Mouse (Mus musculus) spleen, postnatal 4 days (tissue): ENCODE measurements around the gene Mpv17.

Experiments
- DNase-seq, 2 experiments: peaks; one replicate each; pipeline ENCODE4 v3.0.0; 2022; ENCODE audit warnings: low spot score in 2 of 2

Mpv17 gene

GRCm38 (mm10) chr5:31183678-31184077 is 29.6 kb upstream of the Mpv17 start:
- DNase-seq, result no peak

GRCm38 (mm10) chr5:31181183-31181770 is 27.2 kb upstream of the Mpv17 start:
- DNase-seq, result no peak

DNA sequence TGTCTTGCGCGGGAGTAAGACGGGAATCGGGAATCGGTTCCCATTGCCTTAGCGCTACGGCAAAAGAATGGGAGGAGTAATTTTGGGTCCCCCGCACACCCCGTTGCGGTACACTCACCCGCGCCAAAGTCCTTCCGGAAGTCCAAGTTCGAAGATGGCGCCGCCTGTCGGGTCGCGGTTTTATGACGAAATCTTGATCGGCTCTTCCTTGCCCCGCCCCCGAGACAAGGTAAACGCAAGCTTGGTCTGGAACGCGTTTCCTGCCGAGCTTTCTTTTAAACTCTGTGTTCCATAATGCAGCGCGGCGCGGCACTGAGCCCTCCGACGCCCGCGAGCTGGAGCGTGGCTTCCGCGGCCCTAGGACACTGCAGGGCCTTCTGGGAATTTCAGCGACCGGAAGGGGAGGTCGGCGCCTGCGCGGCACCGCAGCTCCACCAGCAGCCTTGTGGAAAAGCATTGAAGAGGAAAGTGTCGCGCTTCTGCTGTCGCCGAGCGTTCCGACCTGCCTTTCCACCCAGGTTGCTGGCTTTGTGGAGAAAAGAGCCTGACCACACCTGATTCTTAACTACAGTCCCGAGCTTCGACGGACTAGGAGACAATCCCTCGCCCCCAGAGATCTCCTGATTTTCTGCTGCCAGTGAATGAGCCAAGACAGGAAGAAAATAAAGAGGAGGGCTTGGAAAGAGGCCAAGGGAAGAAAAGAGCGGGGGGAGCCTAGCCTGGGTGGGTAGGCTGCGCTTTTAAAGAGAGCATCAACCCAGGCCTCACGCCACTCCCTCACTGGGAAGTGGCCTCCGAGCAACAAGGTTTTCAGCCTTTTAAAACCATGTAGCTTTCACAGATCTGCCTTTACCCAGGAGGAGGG is 25.9 kb upstream of the Mpv17 start, which contains the start of the genes Gm29609 and Gtf3c2:
TSS of gene Gm29609 (minus strand) at position 146 of the 865 bp plus-strand sequence.
TSS of gene Gtf3c2 (minus strand) at position 379 of the 865 bp plus-strand sequence.
- DNase-seq, result peak; percentile 92 to 96

DNA sequence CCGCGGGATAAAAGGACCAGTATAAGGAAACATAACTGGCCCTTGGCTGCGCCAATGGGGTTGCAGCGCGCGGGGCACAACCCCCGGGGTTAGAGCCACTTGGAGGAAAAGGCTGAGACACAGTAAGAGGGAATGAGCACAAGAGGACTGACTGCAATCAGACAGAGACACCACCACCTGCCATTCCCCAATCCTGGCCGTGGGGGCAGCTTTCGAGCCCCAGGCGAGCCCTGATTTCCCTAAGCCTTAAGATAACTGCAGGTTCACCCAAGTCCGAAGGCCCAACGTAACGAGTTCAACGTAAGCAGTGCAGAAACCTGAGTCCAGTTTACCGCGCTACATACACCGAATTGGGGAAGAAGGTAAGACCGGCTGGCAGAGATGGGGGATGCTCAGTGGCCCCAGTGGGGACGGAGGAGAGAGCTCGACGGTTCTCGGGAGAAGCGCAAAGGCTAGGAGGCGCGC is 25.3 kb upstream of the Mpv17 start:
- DNase-seq, result peak in 1 of 2 experiments; percentile 75

GRCm38 (mm10) chr5:31168630-31169029 is 14.6 kb upstream of the Mpv17 start:
- DNase-seq, result no peak

- DNase-seq, result no peak
These were observed 10.8 kb upstream of the Mpv17 start for GRCm38 (mm10) chr5:31164878-31165277.

DNA sequence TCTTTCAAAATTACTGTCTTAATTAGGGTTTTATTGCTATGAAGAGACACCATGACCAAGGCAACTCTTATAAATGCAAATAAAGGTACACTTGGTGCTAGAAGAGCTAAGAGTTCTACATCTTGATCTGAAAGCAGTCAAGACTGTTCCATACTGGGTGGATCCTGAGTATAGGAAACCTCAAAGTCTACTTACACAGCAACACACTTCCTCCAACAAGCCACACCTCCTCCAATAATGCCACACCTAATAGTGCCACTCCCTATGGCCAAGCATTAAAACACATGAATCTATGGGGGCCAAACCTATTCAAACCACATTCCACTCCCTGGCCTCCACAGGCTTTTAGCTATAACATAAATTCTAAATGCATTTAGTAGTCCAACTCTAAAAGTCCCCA is 8.4 kb upstream of the Mpv17 start:
- DNase-seq, result no peak

DNA sequence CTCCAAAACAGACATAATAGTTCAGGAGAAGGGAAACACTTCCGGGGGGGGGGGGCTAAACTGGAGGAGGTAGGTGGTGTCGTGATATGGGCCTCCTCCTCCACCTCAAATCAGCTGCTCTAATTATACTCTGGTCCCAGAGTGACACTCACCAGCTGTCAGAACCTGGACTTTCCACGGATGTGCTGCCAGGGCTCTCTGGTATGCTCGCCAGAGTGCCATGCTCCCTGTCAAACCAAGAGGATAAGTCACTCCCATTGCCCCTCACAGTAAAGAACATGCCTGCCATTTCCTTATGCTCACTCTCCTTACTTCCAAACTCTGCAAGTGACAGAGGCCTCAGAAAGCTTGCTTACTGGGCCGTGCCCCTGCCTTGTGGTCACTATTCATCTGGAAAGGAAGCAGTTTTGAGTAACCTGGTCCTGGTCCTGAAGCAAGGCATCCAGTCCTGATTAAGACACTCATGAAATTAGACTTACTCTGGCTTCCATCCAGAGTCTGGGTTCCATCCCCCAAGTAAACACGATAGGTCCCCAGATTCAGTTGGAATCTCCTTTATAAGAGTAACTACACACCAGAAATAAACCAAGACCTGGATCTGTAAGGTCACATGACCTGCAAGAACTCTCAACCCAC is 417 bp downstream of the Mpv17 start:
- DNase-seq, result no peak

DNA sequence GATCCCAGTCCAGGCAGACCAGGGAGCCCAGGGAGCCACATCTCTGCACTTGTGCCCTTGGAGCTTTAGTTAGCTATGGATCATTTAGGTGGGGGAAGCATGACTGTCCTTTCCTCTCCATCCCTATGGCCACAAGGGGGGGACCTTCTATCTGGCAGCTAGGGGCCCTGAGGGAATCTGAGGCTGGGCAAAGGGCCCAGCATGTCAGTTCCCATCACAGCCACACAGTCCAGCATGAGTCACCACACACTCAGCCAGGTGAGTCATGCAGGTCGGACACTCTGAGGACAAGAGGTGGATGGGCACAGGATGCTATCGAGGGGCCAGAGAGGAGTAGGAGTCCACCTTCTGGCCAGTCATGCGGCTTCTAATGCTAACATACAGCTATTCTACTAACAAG is 2.3 kb downstream of the Mpv17 start:
- no peak for DNase-seq

- no peak for DNase-seq
These were observed 4.3 kb downstream of the Mpv17 start for GRCm38 (mm10) chr5:31149781-31150180.

DNA sequence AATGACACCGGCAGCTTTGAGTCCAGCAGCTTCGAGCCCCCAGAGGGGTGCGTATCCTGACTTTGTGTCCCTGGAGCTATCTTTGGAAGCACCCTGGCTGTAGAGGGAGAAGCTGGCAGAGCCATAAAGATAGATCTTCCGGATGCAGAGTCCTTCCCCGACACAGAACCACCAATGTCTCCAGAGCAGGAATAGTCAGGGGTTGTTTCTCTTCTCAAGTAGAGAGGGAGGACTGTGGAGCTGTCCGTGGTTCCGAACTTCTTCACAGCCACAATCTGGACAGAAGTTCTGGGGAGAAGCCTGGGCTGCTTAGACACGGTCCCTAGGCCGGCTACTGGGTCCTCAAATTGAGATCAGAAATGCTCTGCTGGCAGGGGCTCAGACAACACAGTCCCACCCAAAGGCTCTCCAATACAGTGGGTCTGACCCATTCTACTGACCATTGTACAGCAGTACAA is 15.1 kb downstream of the Mpv17 start:
- DNase-seq, result no peak

GRCm38 (mm10) chr5:31138241-31138967 is 15.6 kb downstream of the Mpv17 start, which contains the start of gene Ucn:
Gene Ucn (minus strand): TSS chr5:31138829.
- DNase-seq, result no peak

DNA sequence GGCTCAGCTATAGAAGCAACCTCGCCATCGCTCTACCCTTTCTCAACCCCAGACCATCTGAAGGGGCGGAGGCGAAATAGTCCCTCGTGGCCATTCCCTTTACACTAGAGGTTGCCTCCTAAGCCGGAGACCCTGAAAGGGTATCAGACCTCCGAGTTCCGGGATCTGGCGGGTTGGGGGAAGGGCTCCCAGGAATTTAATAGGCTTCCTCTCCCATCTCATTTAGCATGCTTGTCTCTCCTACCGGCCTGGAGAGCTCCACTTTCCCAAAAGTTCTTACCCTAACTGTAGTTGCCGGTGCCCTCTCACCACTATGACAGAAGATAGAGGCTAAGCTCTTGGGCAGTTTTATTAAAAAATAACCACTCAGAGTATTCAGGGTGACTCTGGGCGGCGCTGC is 16.4 kb downstream of the Mpv17 start:
- no peak for DNase-seq

DNA sequence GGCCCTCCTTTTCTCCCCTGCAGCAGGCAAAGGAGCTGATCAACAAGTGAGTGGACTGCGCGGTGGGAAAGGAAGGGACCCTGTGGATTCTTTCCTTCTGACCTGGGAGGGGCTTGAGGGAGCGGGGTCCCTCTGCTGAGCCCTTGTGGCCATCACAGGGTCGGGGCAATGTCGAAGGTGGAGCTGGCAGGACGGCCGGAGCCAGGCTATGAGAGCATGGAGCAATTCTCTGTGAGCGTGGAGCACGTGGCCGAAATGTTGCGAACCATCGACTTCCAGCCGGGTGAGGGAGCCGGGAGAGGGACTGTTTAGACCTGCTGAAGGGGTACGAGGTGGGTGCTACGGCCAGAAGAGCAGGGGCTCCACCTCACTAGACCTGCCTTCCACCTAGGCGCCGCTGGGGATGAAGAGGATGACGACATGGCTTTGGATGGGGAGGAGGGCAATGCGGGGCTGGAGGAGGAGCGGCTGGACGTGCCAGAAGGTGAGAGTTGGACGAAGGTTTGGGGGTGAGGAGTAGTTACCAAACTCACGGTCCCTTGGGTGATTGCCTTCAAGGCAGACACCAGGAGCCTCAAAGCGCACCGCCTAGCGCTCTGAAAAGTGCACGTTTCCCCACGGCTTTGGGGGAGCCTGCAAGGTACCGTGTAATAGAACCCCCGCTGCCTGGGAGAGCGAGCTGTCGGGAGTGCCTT is 17.2 kb downstream of the Mpv17 start:
- no peak for DNase-seq

- no peak for DNase-seq
These were observed 28.0 kb downstream of the Mpv17 start for GRCm38 (mm10) chr5:31126050-31126449.

GRCm38 (mm10) chr5:31123481-31123880 is 30.6 kb downstream of the Mpv17 start:
- no peak for DNase-seq

- DNase-seq, result no peak
These were observed 32.9 kb downstream of the Mpv17 start for GRCm38 (mm10) chr5:31121111-31121510.

DNA sequence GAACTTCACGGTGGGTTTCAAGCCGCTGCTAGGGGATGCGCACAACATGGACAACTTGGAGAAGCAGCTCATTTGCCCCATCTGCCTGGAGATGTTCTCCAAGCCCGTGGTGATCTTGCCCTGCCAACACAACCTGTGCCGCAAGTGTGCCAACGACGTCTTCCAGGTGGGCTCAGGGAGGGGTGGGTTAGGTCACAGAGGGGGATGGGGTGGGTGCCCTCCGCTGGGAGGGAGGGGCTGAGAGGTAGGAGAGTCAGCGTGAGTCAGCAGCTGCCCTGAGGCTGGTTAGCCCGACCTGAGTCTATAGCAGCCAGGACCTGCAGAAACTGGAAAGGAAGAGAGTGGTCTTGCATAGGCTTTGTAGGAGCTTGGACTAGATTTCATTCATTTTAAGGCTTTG is 37.1 kb downstream of the Mpv17 start:
- no peak for DNase-seq

DNA sequence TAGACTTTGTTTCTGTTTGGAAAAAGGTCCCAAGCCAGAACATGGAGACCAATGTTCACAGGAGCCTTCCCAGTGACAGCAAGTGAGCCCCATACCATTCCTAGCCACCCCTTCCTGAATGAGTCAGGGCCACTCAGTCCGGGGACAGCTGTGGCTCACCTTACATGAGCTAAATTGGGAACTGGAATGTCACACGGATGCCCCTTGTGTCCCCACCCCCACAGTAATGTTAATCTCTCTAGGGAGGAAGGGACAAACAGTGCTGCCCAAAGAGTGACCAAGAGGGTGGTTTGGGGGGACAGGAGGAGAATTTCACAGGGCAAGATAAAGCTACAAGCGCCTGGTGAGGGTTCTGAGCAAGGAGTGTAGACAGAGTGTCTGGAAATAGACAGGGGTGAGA is 37.7 kb downstream of the Mpv17 start, which contains the start of gene Trim54:
TSS of gene Trim54 (plus strand) at position 359 of the 400 bp plus-strand sequence.
- no peak for DNase-seq

DNA sequence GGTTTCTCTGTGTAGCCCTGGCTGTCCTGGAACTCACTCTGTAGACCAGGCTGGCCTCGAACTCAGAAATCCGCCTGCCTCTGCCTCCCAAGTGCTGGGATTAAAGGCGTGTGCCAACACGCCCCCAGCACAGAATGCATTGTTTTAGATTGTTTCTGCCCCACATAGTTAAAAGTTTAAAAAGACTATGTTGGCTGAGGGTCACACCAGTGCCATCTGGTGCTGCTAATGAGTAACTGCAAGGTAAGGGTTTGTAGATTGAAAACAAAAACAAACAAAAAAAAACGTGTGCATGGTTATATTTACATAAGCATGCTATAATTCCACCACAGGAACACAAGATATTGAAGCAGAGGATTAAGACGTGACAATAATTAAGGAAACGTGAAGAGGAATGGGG is 43.3 kb downstream of the Mpv17 start:
- DNase-seq, result no peak

DNA sequence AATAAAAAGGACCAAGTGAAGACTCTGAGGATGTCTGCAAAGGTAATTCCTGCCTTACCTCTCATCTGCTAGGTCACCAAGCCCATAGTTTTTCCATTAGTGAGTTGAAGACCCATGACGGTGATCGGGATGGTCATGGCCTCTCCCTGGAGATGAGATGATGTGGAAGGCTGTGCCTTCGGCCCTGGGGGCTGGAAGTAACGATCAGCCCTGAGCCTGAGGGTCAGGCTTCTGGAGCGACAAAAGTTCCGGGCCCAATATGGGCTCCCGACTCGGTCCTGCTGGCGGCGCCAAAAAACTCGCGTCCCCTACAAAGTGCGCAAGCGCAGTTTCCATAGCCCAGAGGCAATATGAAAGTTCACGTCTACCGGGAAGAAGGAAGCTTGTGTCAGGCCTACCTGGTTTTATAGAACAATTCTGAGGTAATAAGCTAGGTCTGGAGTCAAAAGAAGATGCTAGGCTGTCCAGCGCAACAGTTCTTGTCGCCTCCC is 46.0 kb downstream of the Mpv17 start, which contains the start of gene Slc30a3:
TSS of gene Slc30a3 (minus strand) at position 238 of the 491 bp plus-strand sequence.
- no peak for DNase-seq
